Mouse (Mus musculus): ENCODE measurements around the gene Gpr21. TPM values are rescaled to one million over a fixed set of nuclear protein-coding genes. Genes with fewer than 3 reads are reported as not detected.
"Not testable (repeated sequence)": the region's sequence is repeated elsewhere in the genome, so short reads cannot be mapped to it uniquely, and the experiment has no call there.

Gene Gpr21
- 1 to 10 TPM; 1.4 to 1.5 TPM for total RNA-seq (2021)

DNA sequence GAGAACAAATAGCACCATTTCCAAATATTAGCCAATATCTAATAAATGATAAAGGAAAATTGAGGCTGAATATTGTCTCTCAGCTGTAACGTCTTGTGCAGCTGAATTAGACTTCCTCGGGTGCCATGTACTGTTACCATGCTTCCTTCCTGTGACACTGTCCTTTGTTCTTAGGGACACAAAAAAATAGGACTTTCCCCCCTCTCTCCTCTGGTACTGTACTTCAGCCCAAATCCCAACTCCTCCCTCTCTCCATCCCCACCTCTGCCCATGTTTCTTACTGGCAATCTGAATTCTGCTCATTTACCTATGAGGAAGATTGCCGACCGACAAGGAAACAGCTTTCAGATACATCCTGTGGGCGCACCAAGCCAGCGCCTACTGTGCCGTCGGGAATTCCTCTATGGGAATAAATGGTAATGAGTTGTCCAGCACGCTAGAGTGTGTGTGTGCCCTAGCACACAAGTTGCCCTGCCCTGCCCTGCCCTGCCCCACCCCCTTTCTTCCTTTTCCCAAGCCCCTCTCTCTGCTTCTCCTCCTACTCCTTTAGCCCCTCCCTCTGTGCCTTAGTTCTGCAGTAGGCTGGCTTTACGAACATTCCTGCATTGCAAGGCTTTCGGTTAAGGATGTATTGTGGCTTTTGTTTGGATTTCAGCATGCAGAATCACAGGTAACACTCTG, at the start of gene Gpr21:
Gpr21 (plus strand) TSS at position 303 of the 681 bp plus-strand sequence.
- DNase-seq = no peak

DNA sequence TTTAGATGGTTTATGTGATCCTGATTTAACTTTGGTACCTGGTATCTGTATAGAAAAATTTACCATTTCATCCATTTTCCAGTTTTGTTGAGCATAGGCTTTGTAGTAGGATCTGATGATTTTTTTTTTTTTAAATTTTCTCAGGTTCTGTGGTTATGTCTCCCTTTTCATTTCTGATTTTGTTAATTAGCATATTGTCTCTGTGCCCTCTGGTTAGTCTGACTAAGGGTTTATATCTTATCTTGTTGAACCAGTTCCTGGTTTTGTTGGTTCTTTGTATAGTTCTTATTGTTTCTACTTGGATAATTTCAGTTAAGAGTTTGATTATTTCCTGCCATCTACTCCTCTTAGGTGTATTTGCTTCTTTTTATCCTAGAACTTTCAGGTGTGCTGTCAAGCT, 36.6 kb upstream of the Gpr21 start:
- DNase-seq = no peak

DNA sequence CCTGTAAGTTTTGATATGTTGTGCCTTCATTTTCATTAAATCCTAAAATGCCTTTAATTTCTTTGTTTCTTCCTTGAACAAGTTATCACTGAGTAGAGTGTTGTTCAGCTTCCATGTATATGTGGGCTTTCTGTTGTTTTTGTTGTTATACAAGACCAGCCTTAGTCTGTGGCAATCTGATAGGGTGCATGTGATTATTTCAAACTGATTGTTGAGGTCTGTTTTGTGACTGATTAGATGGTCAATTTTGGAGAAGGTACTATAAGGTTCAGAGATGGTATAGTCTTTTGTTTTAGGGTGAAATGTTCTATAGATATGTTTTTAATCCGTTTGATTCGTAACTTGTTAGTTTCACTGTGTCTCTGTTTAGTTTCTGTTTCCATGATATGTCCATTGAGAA, 36.1 kb upstream of the Gpr21 start:
- DNase-seq = no peak

DNA sequence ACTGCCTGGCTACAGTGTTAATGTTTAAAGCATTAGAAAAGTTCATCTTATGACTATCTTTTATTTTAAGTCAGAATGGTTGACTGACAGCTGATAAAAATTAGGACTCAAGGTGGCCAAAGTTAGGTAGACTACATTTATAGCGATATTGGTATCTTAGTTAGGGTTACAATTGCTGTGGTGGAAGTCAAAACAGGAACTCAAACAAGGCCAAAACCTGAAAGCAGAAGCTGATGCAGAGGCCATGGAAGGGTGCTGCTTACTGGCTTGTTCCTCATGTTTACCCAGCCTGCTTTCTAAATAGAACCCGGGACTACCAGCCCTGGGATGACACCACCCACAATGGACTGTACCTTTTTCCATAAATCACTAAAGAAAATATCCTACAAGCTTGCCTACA, 32.0 kb upstream of the Gpr21 start:
- DNase-seq = no peak

DNA sequence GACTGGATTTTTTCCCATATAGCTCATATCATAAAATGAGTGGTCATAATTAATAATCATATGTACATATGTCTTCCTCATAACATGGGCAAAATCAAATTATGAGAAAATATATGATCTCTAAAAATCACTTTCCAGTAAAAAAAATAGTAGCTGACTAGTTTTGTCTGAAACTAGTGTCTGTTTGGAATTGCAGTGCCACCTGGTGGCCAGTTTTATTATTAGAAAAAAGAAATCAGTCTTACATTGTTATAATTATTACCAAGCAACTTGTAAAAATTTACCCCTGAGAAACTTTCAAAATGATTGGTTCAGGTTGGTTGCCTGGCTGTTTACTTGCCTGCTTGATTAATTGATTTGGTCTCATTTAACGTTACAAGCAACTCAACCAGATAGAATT, 30.8 kb upstream of the Gpr21 start:
- peak; percentile 32 for DNase-seq

DNA sequence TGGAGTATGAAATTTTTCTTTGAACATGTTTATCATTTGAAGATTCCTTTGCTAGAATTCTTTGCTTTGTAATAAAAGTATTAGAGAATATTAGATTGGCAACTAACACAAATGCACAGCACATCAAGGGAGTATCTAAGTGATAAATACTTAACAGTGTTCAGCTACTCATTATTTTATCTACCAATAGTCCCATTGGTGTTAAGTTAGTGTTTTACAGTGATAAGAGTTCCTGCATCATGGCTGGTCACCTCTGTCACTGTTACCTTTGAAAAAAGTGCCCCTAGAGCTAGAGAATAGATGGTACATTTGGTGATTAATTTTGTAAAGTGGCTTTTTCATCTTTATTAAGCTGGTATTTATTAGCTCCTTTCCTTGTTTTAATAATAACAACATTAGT, 29.7 kb upstream of the Gpr21 start:
- DNase-seq = no peak

DNA sequence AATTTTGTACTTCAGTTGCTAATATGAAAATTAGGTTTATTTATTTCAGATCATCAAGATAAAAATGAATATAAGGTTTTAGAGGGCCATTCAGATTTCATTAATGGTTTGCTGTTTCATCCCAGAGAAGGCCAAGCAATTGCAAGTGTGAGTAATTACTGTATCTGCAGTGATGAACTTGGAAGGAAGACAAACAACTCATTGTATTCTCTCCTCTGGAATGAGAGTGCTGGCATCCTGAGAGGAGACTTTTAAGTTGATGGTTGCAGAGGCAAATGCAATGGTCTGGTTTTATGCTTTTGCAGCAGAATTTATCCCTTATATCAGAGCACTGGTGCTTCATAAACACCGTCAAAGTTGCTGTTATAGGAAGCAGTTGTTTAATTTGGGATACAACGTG, 27.2 kb upstream of the Gpr21 start:
- DNase-seq = no peak

DNA sequence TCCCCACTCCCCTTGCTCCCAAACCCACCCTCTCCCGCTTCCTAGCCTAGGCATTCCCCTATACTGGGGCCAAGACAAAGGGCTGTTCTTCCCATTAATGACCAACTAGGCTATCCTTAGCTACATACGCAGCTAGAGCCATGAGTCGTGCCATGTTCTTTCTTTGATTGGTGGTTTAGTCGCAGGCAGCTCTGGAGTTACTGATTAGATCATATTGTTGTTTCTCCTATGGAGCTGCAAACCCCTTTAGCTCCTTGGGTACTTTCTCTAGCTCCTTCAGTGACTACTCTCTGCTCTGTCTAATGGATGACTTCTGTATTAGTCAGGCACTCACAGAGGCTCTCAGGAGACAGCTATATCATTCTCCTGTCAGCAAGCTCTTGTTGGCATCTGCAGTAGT, 18.8 kb upstream of the Gpr21 start:
- no peak for DNase-seq

DNA sequence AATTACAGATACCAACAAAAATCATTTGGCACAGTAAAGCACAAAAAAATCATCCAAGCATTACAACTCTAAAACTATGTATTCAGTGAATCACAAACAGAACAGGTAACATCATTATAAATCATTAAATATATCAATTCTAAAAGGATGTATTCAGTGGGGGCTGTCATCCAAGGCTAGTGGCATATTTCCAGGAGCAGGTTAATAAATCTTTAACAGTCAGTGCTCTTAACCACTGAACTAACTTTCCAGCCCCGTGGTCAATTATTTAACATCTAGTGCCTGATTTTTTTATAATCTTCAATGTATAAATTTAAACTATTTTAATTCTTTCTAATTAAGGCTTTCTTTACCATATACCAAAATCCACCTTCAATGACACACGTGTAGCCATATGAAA, 10.3 kb upstream of the Gpr21 start:
- not testable (repeated sequence) for DNase-seq

DNA sequence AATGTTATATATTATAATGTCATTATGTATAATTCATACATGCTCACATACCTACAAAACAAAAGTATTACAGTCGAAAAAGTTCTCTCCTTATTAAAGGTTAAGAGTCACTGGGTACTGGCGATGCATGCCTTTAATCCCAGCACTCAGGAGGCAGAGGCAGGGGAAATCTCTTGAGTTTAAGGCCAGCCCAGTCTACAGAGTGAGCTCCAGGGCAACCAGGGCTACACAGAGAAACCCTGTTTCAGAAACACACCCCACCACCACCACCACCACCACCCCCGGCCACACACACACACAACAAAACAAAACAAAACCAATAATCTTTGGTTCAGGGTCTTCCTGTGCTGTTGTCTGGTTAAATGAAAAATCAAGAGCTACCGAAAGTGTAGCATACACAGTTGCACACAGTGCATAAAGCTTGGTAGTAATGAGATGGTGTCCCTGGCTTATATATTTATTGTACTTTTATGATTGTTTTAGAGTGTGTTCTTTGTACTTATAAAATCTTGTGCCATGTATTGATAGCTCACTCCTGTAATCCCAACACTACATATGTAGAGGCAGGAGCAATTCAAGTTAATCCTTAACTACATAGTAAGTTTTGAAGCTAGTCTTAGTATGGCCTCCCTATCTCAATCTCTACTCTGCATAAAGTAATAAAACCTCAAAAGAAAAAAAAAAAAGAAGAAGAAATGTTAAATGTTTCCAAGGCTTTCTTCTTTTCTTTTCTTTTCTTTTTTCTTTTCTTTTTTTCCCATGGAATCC, 4.8 kb upstream of the Gpr21 start:
- no peak for DNase-seq

DNA sequence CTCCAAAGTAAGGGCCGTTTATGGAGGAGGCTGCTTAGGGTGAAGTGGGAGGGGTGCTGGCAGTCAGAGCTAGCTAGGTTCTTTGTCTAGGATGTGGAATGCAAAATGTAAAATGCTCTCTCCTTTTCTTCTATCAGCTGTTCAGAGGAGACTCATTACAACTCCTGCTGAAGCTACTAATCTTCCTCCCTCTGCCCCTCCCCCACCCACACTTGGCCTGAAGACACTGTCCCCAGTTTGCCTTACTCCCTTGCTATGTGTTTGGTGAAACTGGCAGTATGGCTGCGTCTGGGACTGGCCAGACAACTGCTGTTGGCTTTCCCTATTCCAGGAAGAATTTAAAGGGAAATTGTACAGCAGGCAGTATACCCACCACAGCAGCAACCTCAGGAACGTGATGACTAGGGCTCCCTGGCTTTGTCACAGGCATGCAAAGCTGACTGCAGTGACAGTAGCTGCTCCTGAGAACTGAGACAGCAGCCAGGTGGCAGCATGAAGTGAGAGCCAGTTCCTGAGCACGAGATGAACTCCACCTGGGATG, 860 bp downstream of the Gpr21 start:
- peak; percentile 11 for DNase-seq

DNA sequence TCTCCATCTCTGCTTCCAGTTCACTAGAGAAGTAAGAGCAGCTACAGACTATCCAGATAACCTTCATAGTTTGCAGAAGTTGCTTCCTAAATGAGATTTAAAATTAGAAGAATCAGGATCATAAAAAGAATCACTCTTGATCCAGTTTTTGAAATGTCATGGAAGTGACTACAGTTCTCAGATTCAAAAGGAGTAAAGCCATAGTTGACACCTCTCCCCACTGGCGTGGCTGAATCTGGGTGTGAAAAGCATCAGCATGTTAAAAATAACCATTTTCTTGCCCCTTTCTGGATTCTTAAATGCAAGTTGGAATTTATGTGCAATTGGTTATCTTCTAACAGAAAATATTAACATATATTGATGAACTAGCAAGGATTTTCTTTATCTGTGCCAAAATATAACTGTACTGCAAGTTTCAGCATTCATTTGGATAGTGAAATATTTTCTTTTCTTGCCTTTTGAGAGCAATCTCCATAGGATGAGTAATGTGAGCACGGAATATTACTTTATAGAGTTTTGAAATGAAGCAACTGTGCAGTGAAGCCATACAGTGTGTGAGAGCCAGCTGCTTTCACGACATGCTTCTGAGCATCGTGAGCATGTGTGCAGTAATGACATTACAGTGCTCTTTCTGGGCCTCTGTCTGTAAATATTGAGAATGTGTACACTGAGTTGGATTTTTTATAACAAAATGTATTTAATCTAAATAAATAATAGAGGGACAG, 2.6 kb downstream of the Gpr21 start:
- no peak for DNase-seq

DNA sequence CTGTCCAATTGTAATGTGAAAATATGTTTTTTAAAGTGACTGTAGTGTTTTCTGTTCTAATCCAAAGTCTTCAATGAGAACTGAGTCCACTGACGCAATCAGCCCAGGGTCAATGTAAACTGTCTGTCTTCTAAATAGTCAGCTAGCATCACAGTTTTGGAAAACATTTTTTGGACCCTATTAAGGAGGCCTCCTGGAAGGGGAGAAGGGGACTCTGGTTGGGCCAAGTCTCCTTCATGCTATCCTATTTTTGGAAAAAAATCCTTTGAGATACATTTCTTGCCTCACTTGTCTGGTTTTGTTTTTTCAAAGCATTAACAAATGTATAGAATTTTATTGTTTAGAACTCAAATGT, 3.1 kb downstream of the Gpr21 start:
- DNase-seq = no peak

DNA sequence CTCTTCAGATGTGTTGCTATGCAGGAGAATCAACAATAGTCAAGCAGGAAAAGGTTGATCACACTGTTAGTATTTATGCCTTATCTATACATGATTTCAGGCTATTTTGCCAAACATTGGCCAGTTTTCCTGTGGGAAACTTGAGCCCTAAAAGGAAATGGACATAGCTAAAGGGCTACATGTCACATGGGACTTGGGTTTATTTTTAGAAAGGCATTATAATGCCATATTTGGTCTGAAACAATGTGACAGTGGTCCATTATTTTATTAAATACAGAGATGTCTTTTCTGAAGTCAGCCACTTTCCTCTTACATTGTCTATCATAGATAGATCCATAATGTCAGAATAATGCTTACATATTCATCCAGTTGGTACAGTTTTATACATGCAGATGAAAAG, 11.5 kb downstream of the Gpr21 start:
- DNase-seq = peak; percentile 5

DNA sequence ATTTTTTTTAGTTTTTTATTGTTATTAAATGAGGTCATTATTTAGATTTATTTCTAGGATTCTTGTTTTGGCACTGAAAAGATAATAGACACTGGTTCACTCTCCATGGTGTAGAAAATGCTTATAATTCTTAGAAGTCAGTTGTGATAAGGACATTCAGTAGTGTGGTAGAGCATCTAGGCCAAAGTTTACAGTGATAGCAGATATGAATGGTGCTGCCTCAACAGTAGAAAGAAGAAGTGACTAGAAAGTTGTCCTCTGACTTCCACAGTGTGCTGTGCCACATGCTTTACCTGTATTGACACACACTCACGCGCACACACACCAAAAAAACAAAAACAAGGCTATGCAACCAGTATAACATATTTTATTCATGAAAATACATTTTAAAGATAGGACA, 13.3 kb downstream of the Gpr21 start:
- no peak for DNase-seq

DNA sequence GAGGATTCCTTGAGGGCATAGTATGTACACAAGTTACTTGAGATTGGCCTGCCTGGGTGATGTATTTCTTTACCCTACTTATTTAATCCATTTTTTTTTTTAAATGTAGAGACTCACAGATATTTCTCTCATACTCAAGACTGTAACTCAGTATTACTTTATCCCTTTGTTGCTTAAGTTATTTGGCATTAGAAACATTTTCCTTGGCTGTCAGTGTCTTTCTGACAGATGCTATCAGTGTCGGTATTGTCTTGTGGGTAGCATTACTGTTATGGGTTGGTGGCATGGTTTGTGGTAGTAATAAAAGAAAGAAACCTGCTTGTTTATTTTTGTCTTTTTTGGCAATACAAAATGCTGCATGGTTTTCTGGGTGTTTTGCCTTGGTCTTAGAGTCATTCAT, 14.6 kb downstream of the Gpr21 start:
- DNase-seq = no peak

DNA sequence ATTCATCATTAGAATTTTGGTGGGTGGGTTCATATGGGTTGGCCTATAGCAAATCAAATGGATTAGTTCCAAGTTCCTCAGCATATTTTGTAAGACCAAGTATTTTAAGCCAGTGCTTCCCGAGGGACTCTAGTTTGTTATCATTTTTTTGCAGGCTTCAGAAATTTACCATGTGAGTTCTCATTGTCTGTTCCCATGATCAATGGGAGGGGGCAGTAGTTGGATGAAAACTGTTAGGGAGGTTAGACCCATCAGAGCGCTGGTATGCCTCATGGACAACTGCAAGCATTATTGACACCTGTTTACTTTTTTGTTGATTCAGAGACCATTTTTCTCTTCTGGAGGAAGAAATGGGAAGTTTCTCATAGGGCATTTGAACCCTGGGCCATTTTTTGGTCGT, 15.5 kb downstream of the Gpr21 start:
- DNase-seq = no peak

DNA sequence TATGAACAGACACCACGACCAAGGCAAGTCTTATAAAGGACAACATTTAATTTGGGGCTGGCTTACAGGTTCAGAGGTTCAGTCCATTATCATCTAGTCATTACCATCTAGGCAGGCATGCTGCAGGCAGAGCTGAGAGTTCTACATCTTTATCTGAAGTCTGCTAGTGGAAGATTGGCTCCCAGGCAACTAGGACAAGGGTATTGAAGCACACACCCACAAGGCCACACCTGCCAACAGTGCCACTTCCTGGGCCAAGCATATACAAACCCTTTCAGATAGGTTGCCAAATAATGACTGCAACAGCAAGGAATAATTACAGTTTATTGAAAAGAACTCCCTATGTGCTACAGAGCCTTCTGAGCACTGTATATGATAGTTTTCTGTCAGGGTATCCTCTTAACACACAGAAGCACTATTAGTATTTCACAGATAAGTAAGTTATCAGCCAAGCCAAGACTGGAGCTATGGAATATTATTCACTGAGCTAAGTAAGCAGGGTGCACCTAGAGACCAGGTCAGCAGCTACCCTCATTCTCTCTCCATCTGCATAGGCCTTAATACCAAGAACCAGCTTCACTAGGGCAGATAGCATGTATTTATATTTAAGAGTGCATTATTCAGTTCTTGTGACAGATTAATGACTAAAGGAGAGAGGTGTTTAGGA, 33.3 kb downstream of the Gpr21 start:
- DNase-seq = peak; percentile 17

DNA sequence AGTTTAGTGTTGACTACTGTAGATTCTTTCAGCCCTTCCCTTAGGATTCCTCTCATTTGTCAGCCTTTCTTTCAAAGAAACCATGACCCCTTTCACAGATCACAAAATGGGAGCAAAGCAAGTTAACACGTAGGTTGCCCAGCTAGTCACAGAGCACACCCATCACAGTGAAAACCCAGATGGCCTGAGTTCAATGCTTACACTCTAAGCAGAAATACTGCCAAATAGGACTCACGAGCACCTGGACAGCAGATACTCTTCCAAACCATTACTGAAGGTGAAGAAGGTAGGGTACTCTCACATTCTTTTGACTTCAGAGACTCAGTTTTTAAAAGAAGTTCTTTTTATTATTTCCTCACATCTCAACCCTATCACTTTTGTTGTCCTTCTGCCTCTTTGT, 40.2 kb downstream of the Gpr21 start:
- no peak for DNase-seq

DNA sequence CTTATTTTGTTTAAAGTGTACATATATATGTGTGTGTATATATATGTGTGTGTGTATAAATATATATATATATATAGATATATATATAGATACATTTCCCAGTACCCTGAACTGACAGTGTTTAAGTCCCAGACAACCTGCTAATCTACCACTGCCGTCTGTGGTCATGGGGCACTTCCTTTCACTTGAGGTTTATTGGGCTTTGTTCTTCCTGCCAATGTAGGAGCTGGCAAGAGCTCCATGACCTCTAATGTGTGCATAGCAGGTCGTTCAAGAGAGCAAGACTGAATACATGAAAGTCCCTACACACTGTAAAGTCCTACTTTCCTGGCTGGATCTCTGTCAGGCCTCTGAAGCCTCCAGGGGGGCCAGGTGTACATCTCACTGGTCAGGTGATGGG, 49.4 kb downstream of the Gpr21 start:
- DNase-seq = no peak

DNA sequence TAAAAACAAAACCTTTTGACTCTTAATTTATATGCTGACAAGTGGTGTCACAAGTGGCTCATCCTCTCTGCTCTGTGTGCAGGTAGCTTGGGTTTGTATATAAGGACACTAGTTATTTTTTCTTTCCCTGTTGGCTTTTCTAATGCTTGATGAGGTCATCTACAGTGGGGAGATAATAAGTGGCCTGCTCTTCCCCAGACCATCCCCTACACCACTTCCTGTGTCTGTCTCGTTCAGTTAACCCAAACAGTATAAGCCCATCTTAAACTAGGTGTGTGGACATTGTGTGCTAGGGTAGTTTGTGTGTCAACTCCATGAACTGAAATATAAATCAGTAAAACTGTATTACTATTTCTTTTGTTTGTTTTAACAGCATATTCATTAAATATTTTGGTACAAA, 49.9 kb downstream of the Gpr21 start:
- no peak for DNase-seq

DNA sequence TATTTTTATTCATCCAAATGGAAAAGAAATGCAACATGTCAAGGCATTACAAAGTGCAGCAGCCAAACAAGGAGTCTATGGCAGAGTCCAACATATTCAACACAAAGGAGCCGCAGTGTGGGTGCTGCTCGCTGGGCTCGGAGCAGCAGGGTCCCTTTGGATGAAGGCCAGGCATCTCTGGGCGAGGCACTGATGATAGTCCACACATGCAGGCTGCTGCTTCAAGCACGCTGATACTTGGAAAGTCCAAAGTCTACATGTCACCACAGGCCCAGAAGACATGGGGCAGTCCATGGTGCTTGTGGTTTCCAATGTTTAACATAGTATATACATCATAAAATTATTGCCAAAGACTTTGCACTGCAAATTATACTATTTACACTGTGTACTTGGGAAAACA, 53.8 kb downstream of the Gpr21 start:
- DNase-seq = peak; percentile 17
